Mouse (Mus musculus) heart, adult 2 months (tissue): Measurements from ENCODE around the gene Insr.
"Not testable (repeated sequence)": the region's sequence is repeated elsewhere in the genome, so short reads cannot be mapped to it uniquely, and the experiment has no call there.

Experiments
- CTCF ChIP-seq: fragments of 200-600 bp; IDR thresholded peaks from 2 replicates; pipeline ENCODE4 v1.8.1; 2022; ENCODE audit warnings: antibody characterized with exemption, mild to moderate bottlenecking, moderate library complexity
- EP300 ChIP-seq: fragments of 200-500 bp; IDR thresholded peaks from 2 replicates; pipeline ENCODE4 v1.6.1; 2011; ENCODE audit warnings: low read depth, low read length, control low read depth; ENCODE audit not compliant: insufficient read depth
- POLR2A ChIP-seq: fragments of 200-500 bp; IDR thresholded peaks from 2 replicates; pipeline ENCODE4 v1.6.1; 2011; ENCODE audit warnings: mild to moderate bottlenecking, low read depth, low read length, control low read depth; ENCODE audit not compliant: insufficient read depth

- not testable (repeated sequence) for TF ChIP-seq EP300, CTCF, POLR2A
These were observed 85.1 kb downstream of the Insr start for GRCm38 (mm10) chr8:3194297-3194696.
